Mouse (Mus musculus) A20 (cell line): ENCODE measurements around the gene Mov10.

Experiments
- DNase-seq: peaks from one replicate; pipeline ENCODE4 v3.0.0-alpha.2; 2011; ENCODE audit warnings: low read depth, low spot score

Gene Mov10

DNA sequence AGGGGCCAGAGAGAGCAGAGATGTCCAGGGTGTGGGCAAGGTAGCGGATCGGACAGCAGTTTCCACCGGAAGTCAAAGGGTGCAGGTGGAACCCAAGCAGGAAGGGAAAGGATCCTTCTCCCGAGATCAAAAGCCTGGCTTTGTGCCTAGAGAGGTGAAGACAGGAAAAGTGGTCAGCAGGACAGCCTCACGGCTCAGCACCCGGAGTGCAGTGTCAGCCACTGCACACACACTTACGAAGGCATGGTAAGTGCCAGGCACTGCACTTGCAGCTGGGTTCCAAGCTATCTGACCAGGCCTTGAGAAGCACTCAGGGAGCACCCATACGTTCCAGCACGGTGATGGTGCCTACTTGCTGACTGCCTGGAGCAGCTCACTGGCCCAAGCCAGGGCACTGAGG is 12.8 kb downstream of the Mov10 start:
- DNase-seq = no peak

DNA sequence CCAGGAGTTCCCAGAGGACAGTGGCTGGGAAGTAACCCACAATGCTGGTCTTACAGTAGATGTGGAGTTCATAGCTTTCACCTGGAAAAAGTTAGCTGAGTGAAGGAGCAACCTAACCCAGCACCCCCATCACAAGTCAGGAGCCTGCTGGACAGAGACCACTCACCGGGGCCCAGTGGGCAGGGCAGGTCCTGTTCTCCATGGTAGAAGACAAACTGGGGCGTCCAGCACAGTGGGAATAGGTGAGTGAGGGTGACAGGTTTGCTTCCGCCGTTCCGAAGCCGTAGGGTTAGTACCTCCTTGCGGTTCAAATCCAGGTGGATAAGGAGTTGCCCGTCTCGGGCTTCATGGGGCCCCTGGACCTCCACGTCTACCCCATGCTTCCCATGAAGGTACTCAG is 14.1 kb downstream of the Mov10 start:
- DNase-seq = no peak

DNA sequence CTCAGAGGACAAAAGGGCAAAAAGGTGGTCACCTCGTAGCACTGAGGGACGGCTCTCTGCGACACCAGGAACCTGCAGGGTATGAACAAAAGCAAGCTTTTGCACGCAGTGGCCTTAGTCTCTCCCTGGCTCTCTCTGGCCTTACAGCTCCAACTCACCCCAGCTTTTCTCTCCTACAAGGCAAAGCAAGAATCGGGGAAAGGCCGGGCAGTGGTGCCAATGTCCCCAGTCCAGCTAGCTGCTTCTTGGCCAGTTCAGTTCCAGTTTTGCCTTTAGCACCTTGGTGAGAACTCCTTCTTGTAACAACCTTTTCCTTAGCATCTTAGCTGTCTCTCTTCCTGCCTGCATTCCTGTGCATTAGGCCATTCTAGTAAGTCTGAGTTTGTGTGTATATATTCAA is 16.9 kb downstream of the Mov10 start:
- DNase-seq = no peak

DNA sequence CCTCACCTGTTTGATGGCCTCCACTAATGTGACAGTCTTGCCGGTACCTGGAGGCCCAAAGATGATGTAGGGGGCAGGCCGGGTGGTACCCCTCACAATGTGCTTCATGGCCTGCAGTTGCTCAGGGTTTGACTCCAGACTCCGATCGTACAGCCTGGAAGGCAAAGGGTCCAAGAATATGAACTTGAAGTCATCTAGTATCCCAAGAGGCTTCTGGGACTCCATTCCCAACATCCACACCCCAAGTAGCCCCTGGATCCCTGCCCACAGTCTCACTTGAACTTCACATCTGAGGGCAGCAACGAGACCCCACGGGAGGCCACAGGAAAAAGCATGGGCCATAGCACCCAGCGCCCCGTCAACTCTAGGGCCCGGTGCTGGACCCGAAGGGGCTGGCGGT is 17.7 kb downstream of the Mov10 start:
- DNase-seq = no peak

DNA sequence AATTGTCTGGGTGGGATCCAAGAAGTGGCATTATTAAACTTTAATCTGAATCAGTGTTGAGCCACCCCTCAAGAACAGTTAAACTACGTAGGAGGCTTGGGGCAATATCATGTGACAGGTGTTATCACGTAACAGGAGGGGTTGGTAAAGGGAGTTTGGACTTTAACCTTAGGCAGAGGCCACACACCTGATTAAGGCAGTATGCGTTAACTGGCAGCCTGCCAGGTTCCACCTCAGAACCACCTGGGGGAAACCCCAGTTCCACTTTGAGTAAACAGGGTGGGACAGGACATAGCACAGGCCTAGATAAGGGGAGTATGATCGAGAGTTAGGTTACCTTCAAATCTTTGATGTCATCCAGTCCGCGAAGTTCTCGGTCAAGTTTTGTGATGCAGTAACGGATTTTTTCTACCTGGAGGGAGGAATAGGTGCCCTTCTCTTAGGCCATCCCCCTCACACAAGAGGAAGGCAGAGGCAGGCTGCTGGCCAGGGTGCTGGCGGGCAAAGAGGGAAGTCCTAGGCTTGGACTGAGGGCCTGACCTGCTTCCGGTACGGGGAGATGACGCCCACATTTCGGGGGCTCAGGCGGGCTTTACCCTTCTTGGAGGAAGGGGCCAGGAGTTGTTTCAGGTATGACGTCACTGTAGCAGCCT is 21.8 kb downstream of the Mov10 start:
- DNase-seq = peak; percentile 44

DNA sequence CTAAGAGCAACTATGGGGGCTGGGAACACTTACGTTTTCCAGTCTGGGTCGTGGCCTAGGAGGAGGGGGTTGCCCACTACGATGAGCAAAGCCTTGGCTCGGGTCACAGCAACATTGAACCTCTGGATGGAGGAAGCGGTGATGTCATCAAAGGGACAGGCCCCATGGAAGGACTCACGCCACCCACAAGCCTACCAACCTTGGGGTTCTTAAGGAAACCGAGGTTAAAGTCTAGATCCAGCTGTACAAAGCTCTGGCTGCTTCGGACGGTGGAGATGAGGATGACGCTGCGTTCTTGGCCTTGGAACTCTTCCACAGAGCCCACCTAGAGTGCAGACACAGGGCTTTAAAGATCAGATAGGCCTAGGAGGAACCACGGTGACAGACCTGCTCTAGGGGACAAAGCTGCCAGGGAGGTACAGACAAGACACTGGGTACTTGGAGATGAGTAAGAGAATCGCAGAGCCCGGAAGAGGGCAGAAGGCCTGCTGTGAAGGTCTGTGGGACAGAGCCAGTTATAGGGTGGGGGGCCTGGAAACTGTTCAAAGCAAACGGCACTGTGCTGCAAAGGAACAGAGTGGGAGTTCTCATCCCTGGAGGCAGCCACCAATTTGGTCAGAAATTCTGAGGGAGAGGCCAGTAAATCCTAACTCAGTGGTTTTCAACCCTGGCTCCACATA is 22.6 kb downstream of the Mov10 start:
- no peak for DNase-seq

DNA sequence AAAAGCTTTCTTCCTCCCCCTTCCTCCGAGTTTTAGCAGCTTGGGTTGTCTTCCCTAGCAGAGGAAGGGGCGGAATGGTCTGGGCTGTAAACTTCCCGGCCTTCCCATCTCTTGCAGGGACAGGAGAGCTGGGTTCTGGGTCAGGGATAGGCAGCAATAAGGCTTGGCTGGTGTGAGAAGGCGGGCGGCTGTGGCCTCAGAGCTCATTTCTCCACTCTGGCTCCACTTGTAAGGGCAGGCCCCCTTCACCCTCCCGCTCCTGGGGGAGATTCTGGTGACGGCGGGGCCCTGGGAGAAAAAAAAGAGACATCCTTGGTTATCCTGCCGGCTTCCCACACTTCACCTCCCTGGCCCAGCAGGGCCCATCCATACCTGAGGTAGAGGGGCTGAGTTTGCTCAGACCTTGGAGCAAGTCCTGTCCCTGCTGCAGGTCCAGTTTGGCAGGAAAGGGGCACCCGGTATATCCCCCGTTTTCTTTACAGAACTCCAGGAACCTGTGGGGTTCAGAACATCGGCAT is 23.4 kb downstream of the Mov10 start:
- no peak for DNase-seq

DNA sequence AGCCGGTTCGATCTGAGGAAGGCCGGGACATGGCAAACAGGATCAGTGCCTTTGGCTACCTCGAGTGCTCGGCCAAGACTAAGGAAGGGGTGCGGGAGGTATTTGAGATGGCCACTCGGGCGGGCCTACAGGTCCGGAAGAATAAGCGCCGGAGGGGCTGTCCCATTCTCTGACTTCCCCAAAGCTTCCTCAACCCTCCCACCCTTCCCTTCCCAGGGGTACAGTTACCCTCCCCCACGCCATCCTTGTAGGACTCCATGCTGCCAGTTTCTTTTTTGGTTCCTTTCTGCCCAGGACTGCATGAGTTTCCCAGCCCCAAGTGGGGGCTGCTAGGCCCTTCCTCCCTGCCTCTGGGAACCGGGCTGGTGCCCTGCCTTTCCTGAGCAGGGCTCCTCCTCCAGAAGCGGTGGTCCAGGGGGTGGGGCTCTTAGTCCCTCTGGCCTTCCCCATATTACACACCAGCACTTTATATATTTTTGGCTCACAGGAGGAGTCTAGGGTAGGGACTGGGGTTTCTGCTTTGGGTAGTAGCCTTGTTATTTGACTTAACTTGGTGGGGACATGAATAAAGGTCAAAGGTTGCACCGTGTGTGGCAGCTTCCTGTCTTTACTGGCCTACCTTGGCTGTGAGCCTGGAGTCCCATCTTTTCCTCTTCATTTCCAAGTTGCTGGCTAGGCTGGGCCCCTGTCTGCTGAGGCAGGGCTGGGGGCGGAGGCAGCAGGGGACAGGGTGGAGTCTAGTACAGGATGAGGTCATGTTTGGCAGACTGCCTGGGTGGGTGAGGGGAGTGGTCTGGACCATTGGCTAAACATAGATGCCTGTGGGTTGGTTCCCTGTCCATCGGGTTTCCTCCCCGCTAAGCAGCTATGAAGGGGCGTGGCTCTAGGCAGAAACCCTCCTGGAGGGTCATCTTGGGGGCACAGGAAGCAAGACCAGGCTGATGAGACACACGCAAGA is 24.2 kb downstream of the Mov10 start:
- no peak for DNase-seq

DNA sequence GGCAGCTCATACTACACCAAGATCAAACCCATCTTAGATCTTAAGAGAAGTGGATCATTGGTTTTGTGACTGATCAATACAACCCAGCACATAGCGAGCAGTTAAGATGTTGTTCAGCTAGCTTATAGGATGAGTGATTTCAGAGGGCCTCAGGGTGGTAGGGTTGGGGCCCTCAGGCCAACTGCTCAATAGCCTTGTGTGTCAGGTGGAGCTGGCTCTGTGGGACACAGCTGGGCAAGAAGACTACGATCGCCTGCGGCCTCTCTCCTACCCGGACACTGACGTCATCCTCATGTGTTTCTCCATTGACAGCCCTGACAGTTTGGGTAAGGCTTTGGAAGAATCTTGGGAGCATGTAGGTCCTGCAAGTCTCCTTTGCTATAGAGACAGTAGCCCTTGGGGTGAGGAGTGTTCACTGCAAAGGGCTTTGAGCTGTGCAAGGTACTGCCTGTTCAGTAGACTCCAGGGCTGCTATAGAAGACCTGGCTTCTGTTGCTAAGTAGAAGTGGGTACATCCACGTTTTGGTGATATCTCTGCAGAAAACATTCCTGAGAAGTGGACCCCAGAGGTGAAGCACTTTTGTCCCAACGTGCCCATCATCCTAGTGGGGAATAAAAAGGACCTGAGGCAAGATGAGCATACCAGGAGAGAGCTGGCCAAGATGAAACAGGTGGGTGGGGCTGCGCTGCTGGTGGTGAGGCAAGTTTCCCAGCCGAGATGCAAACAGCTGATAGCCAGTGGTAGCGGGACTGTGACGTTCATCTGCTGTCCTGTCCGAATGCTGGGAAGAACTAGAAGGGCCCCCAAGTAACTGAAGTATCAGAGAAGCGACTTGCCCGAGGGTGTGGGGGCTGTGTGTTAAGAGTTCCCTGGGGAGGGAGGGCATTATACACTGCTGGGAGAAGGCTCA is 25.7 kb downstream of the Mov10 start:
- DNase-seq = no peak

DNA sequence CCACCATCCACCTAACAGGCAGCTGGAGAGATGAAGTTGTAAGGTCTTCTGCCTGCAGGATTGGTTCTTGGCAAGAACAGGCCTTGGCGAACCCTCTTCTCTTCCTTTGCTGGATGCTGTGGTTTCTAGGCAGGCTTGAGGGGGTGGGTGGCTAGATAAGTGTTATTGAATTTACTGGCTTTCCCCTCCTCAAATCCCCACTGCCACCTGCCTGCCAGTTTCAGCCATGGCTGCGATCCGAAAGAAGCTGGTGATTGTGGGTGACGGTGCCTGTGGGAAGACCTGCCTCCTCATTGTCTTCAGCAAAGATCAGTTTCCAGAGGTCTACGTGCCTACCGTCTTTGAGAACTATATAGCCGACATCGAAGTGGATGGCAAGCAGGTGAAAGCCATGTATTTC is 26.7 kb downstream of the Mov10 start:
- DNase-seq = no peak

DNA sequence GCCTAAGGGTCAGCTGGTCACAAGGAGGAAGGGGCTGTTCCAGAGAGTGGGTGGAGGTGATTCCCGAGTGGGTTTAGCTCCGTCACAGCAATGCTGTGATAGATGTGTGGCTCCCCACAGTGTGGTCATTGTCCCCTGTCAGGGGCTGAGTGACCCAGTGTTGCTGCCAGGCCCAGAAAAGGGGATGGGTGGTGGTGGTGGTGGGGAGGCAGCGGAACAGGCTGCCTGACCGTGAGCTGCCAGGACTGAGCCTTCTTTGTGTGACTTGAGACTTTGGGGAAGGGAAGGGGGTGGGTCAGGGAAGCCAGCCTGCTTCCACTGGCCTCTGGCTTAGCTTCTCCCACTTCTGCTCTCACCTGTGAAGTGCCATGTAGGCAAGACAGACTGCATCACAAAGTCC is 27.3 kb downstream of the Mov10 start:
- DNase-seq = no peak

DNA sequence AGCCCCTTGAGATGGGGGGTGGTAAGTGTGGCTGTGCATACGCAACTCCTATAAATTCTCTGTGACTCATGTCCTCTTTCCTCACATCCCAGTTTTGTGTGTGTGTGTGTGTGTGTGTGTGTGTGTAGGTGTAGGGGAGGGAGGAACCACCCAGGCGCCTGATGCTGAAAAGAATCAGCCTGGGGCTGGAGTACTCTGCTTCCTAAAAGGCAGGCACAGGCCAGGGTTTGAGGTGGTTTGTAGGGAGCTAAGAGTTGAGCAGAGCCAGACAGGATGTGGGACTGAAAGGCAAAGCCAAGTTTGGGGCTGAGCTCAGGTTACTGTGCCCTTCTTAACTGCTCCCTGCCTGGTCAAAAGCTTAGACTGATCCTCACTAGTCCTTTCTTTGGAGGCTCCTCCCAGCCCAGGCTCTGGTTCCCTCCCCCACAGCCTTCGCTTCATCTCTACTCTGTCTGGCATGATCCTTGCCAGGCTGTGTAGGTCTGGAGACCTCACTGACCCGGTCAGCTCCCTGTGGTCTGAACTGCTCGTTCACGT is 27.9 kb downstream of the Mov10 start:
- DNase-seq = no peak

DNA sequence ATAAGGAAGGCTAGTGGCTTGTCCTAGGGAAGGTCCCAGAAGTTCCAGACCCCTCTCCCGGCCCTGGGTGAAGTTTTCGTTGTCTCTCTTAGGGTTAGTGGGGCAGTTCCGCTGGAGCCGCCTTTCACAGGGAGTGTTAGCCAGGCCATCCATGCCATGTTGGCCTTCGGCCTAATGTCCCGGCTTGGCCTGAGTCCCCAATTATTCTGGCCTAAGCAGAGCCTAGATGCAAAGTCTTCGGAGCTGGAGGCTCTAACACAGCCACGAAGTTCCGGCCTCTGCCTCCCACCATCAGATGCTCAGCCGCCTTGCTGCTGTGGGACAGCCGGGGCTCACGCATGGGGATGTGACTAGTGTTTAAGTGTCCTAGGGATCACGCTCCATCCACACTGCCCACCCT is 28.5 kb downstream of the Mov10 start:
- DNase-seq = no peak

DNA sequence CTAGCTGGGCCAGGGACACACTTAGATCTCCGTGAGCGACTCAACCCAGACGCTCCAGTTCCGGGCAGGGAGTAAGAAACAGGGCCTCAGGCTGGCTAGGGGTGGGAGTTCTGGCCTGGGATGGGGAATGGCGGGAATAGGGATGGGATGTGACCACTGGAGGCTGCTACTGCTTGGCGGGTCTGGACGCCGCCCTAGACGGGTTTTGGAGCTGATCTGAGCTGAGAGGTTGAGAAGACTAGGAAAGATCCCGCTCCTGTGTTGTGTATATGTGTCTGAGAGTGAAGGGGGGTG is 29.1 kb downstream of the Mov10 start:
- DNase-seq = no peak

DNA sequence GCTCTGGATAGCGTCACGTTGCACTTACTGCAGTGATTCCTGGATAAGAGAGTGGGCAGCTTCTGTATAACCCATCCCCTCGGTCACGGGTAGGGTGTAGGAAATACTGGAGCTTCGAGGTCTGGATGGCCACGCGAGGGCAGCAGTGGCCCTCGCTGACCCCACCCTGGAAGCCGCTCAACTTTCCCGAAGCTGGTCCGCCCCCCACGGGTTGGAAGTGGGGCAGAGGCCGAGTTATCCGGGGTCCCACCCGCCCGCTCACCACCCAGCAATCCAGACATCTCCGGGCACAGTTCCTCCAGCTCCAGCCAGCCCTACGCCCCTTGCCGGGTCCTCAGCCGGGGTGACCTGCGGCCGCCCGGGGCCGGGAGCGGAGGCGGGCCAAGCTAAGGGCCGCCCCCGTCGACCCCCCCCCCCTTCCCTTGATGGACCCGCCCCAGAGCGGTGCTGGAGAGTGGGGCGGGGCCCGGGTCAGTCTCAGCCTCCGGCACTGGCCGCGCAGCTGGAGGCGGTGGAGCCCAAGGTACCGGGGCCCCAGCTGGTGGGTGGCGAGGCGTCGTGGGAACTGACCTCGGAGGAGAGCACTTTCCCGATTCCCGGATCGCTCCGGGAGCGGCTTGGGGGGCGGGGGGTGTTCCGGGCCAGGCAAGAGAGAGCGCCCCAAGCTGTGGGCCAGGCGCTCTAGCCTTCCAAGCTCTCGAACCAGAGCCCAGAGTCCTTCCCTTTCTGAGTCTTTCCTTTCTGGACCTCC is 29.6 kb downstream of the Mov10 start:
- DNase-seq = no peak

DNA sequence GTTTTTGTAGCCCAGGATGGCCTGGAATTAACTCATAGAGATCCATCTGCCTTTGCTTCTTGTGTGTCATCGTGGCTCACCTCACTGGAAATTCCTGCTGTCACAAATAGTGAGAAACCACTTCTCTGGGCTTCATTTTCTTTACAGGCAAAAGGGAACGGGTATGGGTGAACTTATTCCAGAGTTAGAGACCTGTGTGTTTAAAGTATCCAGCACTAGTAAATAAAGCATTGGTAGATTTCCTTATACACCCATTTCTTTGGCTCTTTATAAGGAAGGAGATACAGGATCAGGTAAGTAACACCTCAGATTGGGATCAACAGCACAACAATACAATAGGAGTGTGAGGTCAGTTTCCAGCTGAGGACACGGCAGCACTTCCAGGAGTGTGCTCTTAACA is 30.3 kb downstream of the Mov10 start, which contains the start of gene Rhoc:
Gene Rhoc (plus strand): TSS at position 301 of the 400 bp plus-strand sequence.
- no peak for DNase-seq

DNA sequence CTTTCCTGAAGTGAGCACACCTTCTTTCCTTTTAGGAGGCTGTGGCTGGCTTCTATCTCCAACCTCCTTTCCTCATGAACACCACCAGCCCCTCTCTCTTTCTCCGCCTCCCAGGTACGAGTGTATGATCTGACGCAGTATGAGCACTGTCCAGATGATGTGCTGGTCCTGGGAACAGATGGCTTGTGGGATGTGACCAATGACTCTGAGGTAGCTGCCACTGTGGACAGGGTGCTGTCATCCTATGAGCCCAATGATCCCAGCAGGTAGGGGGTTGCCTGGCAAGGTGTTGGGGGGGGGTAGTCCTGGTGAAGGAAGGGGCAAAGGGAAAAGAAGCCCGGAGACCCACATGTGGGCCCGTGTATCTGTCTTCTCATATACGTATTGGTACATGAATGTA is 33.1 kb downstream of the Mov10 start:
- DNase-seq = no peak

DNA sequence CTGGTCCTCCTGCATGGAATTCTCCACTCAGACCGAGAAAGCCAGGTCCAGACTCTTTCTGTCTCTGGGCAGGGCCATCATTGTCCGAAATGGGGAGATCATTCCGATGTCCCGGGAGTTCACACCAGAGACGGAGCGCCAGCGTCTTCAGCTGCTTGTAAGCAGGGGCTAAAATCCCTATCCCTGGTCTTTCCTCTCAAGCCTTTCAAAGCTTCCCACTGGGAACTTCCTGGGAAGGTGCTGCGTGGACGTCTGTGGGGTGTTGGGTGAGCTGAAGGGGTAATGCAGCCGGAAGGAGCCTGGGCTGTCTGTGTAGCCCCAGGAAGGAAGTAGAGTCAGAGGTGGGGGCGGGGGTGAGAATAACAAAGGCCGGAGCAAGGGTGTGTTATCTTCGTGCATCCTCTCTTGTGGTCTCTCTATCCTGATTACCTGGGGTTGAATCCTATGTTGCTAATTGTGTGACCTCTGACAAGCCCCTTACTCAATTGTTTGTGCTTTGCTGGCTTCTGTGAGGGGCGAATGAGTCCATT is 34.3 kb downstream of the Mov10 start:
- no peak for DNase-seq

DNA sequence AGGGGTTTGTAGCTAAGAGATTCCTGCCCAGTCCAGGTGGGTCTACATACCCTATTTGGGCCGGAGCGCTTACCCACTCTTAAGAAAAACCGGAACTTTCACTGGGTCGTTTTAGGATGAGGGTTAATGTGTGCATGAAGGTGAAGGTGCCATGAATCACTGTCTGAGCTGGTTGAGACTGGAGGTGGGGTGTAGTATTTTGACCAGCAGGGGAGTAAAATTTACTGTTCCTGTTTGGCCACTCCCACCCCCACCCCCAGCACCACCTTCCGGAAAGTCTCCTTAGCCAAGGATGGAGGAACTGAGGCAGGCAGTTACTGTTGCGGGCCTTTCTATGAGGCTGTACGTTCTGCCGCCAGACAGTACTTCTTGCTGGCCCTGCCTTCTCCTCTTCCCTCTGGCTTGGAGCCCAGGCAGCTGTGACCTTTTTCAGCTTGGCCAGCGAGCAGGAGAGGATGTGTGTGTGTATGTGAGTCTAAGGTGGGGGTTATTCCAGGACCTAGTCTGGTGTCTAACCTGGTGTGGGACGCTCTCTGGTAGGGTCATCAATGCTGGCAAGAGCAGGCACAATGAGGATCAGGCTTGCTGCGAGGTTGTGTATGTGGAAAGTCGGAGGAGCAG is 36.2 kb downstream of the Mov10 start:
- no peak for DNase-seq

DNA sequence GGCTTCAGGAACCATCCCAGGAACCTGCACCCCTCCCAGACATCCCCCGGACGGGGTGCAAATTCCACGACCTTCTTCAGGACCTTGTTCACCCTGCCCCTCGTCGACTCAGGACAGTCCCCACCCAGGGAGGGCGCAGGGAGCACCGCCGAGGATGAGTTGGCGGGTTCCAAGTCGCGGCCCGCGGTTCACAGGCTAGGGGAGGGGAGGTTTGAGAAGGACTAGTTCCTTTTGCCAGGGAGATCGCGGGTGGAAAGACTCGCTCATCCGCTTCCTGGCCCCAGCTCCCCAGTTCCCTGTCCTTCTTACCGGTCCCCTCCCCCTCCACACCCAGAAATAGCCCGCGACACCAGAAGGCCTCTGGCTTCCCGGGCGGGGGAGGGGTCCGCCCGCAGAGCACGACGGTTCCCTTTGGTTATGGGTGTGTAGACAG is 36.9 kb downstream of the Mov10 start, which contains the start of gene Fam19a3:
Gene Fam19a3 (minus strand): TSS at position 370 of the 433 bp plus-strand sequence.
- DNase-seq = no peak
